ENCODE assay signal across 9 mouse cellular contexts in the genomic region with DNA sequence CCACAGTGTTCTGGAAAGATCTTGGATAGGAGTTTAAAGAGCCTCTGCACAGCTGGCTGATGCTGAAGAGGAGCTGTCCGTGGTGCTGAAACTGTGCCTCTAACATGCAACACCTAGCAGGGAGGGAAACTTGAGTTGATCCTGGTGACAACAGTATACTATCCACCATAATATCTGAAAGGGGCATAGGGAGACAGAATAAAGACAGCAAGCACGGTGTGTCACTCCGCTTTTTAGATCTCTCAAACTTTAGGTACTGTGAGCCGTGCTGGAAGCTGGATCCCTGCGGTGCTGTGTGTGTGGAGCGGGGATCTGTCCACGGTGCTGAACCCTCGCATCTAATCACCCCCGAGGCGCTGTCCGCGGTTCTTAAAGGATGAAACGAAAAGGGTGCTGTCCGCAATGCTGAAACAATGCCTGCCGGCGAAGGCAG. TPM values are rescaled to one million over a fixed set of nuclear protein-coding genes. Genes with fewer than 3 reads are reported as not detected.
DNase-seq lines count a peak whose midpoint lies in the region; ATAC-seq and TF ChIP-seq lines count a peak whose summit lies in the region.
"Had no signal": no experiment of that assay in that cellular context is flagged by ENCODE, and none has a peak within 500 bp of the region (broad histone marks: within the 10 kb centered on the region; RNA-seq: fewer than 3 reads in every experiment).

No protein-coding gene starts in this region.

- no peak overlapping the region for H3K27ac ChIP-seq in forebrain, embryonic 12.5 days

- no peaks in the 10 kb centered on the region for H3K36me3 ChIP-seq in C2C12 (ENCODE audit: control insufficient read depth, insufficient read depth)
- H3K36me3 ChIP-seq in forebrain, embryonic 12.5 days (replicated peaks), result no peaks in the 10 kb centered on the region

- peaks cover 27% of the 10 kb centered on the region for H3K27me3 ChIP-seq in C2C12 (ENCODE audit: control insufficient read depth, insufficient read depth, insufficient read length)
- peaks cover 70% of the 10 kb centered on the region for H3K27me3 ChIP-seq in forebrain, embryonic 12.5 days

- intact Hi-C loops in heart, postnatal 25 days (cut with DNase I), result no loop called here

- ATAC-seq in forebrain, embryonic 12.5 days (ENCODE audit: low FRiP score), result no peak

- no peak overlapping the region for H3K4me3 ChIP-seq in C2C12 (ENCODE audit: insufficient read depth, poor library complexity, severe bottlenecking)
- peak overlapping the region; percentile 4; the same call in 1 of the 2 replicates for H3K4me3 ChIP-seq in forebrain, embryonic 12.5 days (replicated peaks)
- H3K4me3 ChIP-seq: erythroblast, embryonic 14.5 days had no signal

- H3ac ChIP-seq in C2C12 (ENCODE audit: control insufficient read depth, insufficient read length, low read depth), result no peak overlapping the region

- peak overlapping the region; percentile 66 for H3K4me2 ChIP-seq in forebrain, embryonic 12.5 days

- no peak for TF ChIP-seq CTCF in C2C12 (IDR thresholded peaks at IDR 0.05; ENCODE audit: control insufficient read depth, insufficient read depth, insufficient read length)

- H3K79me3 ChIP-seq in C2C12 (ENCODE audit: low read depth), result no peaks in the 10 kb centered on the region

- H3K4me1 ChIP-seq in forebrain, embryonic 12.5 days, result peaks cover 16% of the 10 kb centered on the region

- no peak overlapping the region for H3K9ac ChIP-seq in forebrain, embryonic 12.5 days

- H3K79me2 ChIP-seq in C2C12 (ENCODE audit: control insufficient read depth, insufficient read depth), result no peaks in the 10 kb centered on the region

- no peaks in the 10 kb centered on the region for H3K9me3 ChIP-seq in forebrain, embryonic 12.5 days

- DNase-seq in adrenal gland, adult (ENCODE audit: inconsistent age in 2 of 2, low spot score in 1 of 2), result peak; percentile 82 to 95
- peak; percentile 31 for DNase-seq in heart, postnatal 25 days (ENCODE audit: low spot score)
- peak; percentile 78 to 94 for DNase-seq in kidney, postnatal 36 days
- peak; percentile 81 to 87 for DNase-seq in lung, postnatal 4 days
- DNase-seq in right cerebral cortex, postnatal 4 days, result peak; percentile 74
- DNase-seq in urinary bladder, postnatal 36 days (ENCODE audit: low spot score in 2 of 2), result peak; percentile 69 to 77

- WGBS in forebrain, embryonic 12.5 days, result under 1% methylated on average over 16 of the region's 16 CpGs

TF ChIP-seq in C2C12, 6 proteins besides CTCF, POLR2A, EP300 and RAD21:
- TF ChIP-seq MYOG (IDR thresholded peaks at IDR 0.05; ENCODE audit: control insufficient read depth, extremely low read depth, insufficient read length) (no peak), MYOD1 (IDR thresholded peaks at IDR 0.05; ENCODE audit: control insufficient read depth, insufficient read length, low read depth) (no peak), MAX (IDR thresholded peaks at IDR 0.05) (peak; percentile 64), USF1 (IDR thresholded peaks at IDR 0.05; ENCODE audit: low read depth) (no peak)

RNA-seq across cellular contexts. Expression of gene Vstm2l, which starts 1.2 kb away (rescaled TPM):
- not detected for polyA plus RNA-seq in C2C12 (2012; fragmentation: generic; extraction: Trizol)
- 3.5 TPM in 2 replicates for polyA plus RNA-seq in forebrain, embryonic 12.5 days (2016; fragmentation: Nextera tagmentation; extraction: Ambion mirVana)
- total RNA-seq in heart, postnatal 25 days (2021), result not detected
- polyA plus RNA-seq: erythroblast, embryonic 14.5 days had no signal

Comparison
In these comparisons a context has a peak if more than half of its experiments do, and no peak if none do; other contexts are left out.
1. DNase-seq: peak in every context shown above with its lines; median percentile 88 in adrenal gland, adult; 86 in kidney, postnatal 36 days; 84 in lung, postnatal 4 days; 74 in right cerebral cortex, postnatal 4 days; 73 in urinary bladder, postnatal 36 days; 31 in heart, postnatal 25 days.